Mouse (Mus musculus): Measurements from ENCODE around the gene Btf3l4.

DNA sequence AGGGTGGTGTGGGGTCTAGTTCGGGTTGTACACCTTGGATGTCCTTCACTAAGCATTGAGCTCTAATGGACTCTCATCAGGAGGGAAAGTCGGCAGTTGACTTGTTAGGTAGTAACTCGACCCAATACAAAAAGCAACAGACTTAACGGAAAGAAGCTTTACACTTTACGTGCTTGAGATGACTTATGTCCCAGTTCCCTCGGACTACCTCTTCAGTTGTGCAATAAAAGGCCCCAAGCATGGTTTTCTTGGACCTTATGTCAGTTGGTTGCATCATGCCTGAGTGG lies 357 bp upstream of the Btf3l4 start:
- TF ChIP-seq EP300 (IDR thresholded peaks at IDR 0.05; ENCODE audit: insufficient read depth, low read depth, low read length) (no peak), POLR2A (IDR thresholded peaks at IDR 0.05; ENCODE audit: insufficient read depth, low read length) (peak; percentile 40)
